Mouse (Mus musculus) embryonic facial prominence, embryonic 11.5 days (tissue): ENCODE measurements at regions not wholly inside any gene's neighbourhood (a gene's known extent, or its start where the extent isn't known, plus 50 kb on each side); places are given as distances from the start of the nearest gene placed in this dataset.

ENCODE experiments used
- ATAC-seq: fragments of 200-750 bp; cut with Nextera tagmentation; replicated peaks from 2 replicates; pipeline ENCODE4 v1.8.0; 2017; ENCODE audit warnings: low read depth; ENCODE audit not compliant: insufficient number of reproducible peaks, low FRiP score, low TSS enrichment
- DNase-seq: peaks from one replicate; pipeline ENCODE4 v3.0.0-alpha.2; 2015; ENCODE audit warnings: low spot score
- H3K27ac ChIP-seq: fragments of 300-500 bp; sonication (generic); replicated peaks from 2 replicates; pipeline ENCODE4 v1.5.1; 2014; ENCODE audit warnings: mild to moderate bottlenecking, low read depth, low read length, control low read depth
- H3K27me3 ChIP-seq: fragments of 300-500 bp; sonication (generic); 2 replicates; pipeline ENCODE4 v1.6.1; 2014; ENCODE audit warnings: mild to moderate bottlenecking, low read length, moderate library complexity, mixed read lengths; ENCODE audit not compliant: control insufficient read depth, insufficient read depth
- H3K36me3 ChIP-seq: fragments of 300-500 bp; sonication (generic); replicated peaks from 2 replicates; pipeline ENCODE4 v1.6.1; 2014; ENCODE audit warnings: low read depth, mild to moderate bottlenecking, low read length, moderate library complexity, mixed read lengths; ENCODE audit not compliant: control insufficient read depth, insufficient read depth
- H3K4me1 ChIP-seq: fragments of 300-500 bp; sonication (generic); 2 replicates; pipeline ENCODE4 v1.6.1; 2014; ENCODE audit warnings: low read length, mixed read lengths; ENCODE audit not compliant: control insufficient read depth, insufficient read depth
- H3K4me2 ChIP-seq: fragments of 300-500 bp; sonication (generic); 2 replicates; pipeline ENCODE4 v1.6.1; 2014; ENCODE audit warnings: low read depth, mild to moderate bottlenecking, control low read depth, low read length, moderate library complexity
- H3K4me3 ChIP-seq: fragments of 300-500 bp; sonication (generic); 2 replicates; pipeline ENCODE4 v1.5.1; 2014; ENCODE audit warnings: low read depth, low read length, control low read depth
- H3K9ac ChIP-seq: fragments of 300-500 bp; sonication (generic); replicated peaks from 2 replicates; pipeline ENCODE4 v1.6.1; 2014; ENCODE audit warnings: mild to moderate bottlenecking, control low read depth, low read length
- H3K9me3 ChIP-seq: fragments of 300-500 bp; sonication (generic); replicated peaks from 2 replicates; pipeline ENCODE4 v1.6.1; 2016; ENCODE audit warnings: mild to moderate bottlenecking, low read length, inconsistent platforms, mixed read lengths; ENCODE audit not compliant: control insufficient read depth
- WGBS: fragments of 180-500 bp; shearing (Covaris S2); extraction: QIAGEN DNeasy Blood & Tissue Kit; methylation state at CpG from one replicate; pipeline ENCODE4 v1.1.7; 2014; 5-methylcytosine and 5-hydroxymethylcytosine counted together

GRCm38 (mm10) chr4:114682955-114683354, 138.6 kb upstream of the Gm12830 start:
- H3K36me3 ChIP-seq: no peaks in the 10 kb centered on the region
- H3K9ac ChIP-seq: no peak overlapping the region
- H3K4me1 ChIP-seq: peaks cover 3% of the 10 kb centered on the region
- H3K27ac ChIP-seq: no peak overlapping the region
- H3K9me3 ChIP-seq: no peaks in the 10 kb centered on the region
- no peak overlapping the region for H3K4me2 ChIP-seq
- WGBS: 39% methylated on average over 7 of the region's 7 CpGs
- ATAC-seq (no peak), DNase-seq (no peak)
- no peaks in the 10 kb centered on the region for H3K27me3 ChIP-seq
- no peak overlapping the region for H3K4me3 ChIP-seq

GRCm38 (mm10) chr4:114683696-114684095, 137.8 kb upstream of the Gm12830 start:
- Histone ChIP-seq H3K27me3 (no peaks in the 10 kb centered on the region), H3K36me3 (no peaks in the 10 kb centered on the region), H3K4me2 (no peak overlapping the region), H3K4me3 (no peak overlapping the region), H3K4me1 (peaks cover 6% of the 10 kb centered on the region), H3K27ac (no peak overlapping the region), H3K9ac (no peak overlapping the region), H3K9me3 (no peaks in the 10 kb centered on the region)
- DNase-seq (no peak), ATAC-seq (no peak)
- WGBS: 59% methylated on average over 5 of the region's 5 CpGs

- no peak overlapping the region for H3K4me2 ChIP-seq
- no peaks in the 10 kb centered on the region for H3K9me3 ChIP-seq
- H3K4me1 ChIP-seq: peaks cover 6% of the 10 kb centered on the region
- no peaks in the 10 kb centered on the region for H3K36me3 ChIP-seq
- DNase-seq (peak; percentile 68), ATAC-seq (0 out of 2 replicates have a peak, but pooled peaks have one; percentile 1)
- H3K27me3 ChIP-seq: no peaks in the 10 kb centered on the region
- WGBS: 43% methylated on average over 7 of the region's 7 CpGs
- no peak overlapping the region for H3K27ac ChIP-seq
- no peak overlapping the region for H3K9ac ChIP-seq
- no peak overlapping the region for H3K4me3 ChIP-seq
Observed at GRCm38 (mm10) chr4:114684844-114685382, 136.6 kb upstream of the Gm12830 start.

GRCm38 (mm10) chr4:114685454-114685853, 136.1 kb upstream of the Gm12830 start:
- Histone ChIP-seq H3K9ac (no peak overlapping the region), H3K4me3 (no peak overlapping the region), H3K36me3 (no peaks in the 10 kb centered on the region), H3K27ac (no peak overlapping the region), H3K27me3 (no peaks in the 10 kb centered on the region), H3K4me2 (0 out of 2 replicates have a peak overlapping the region, but pooled peaks have one; percentile 2), H3K9me3 (no peaks in the 10 kb centered on the region), H3K4me1 (peaks cover 4% of the 10 kb centered on the region)
- 6% methylated on average over 11 of the region's 11 CpGs for WGBS
- peak; percentile 46 for ATAC-seq
- peak; percentile 83 for DNase-seq

GRCm38 (mm10) chr4:114686091-114686490, 135.4 kb upstream of the Gm12830 start:
- Histone ChIP-seq H3K27me3 (no peaks in the 10 kb centered on the region), H3K4me1 (peaks cover 3% of the 10 kb centered on the region; the same call in 1 of the 2 replicates), H3K9ac (no peak overlapping the region), H3K9me3 (no peaks in the 10 kb centered on the region), H3K36me3 (no peaks in the 10 kb centered on the region), H3K4me3 (no peak overlapping the region), H3K27ac (no peak overlapping the region), H3K4me2 (no peak overlapping the region)
- DNase-seq (no peak), ATAC-seq (no peak)
- WGBS: 27% methylated on average over 4 of the region's 4 CpGs

- Histone ChIP-seq H3K4me1 (peaks cover 3% of the 10 kb centered on the region; the same call in 1 of the 2 replicates), H3K27me3 (no peaks in the 10 kb centered on the region), H3K4me3 (no peak overlapping the region), H3K4me2 (peak overlapping the region; percentile 19; the same call in 1 of the 2 replicates), H3K27ac (peak overlapping the region; percentile 39; the same call in 1 of the 2 replicates), H3K36me3 (no peaks in the 10 kb centered on the region), H3K9me3 (no peaks in the 10 kb centered on the region), H3K9ac (no peak overlapping the region)
- ATAC-seq (no peak), DNase-seq (peak; percentile 71)
- 18% methylated on average over 16 of the region's 16 CpGs for WGBS
Observed at GRCm38 (mm10) chr4:114688356-114688972, 133.1 kb upstream of the Gm12830 start.

GRCm38 (mm10) chr4:114688973-114689371, 132.6 kb upstream of the Gm12830 start:
- Histone ChIP-seq H3K27ac (no peak overlapping the region), H3K4me3 (no peak overlapping the region), H3K4me2 (no peak overlapping the region), H3K9me3 (no peaks in the 10 kb centered on the region), H3K4me1 (peaks cover 3% of the 10 kb centered on the region; the same call in 1 of the 2 replicates), H3K9ac (no peak overlapping the region), H3K27me3 (no peaks in the 10 kb centered on the region), H3K36me3 (no peaks in the 10 kb centered on the region)
- DNase-seq: no peak
- WGBS: 64% methylated on average over 6 of the region's 6 CpGs
- ATAC-seq: no peak

- H3K4me1 ChIP-seq: no peaks in the 10 kb centered on the region
- no peaks in the 10 kb centered on the region; the same call in 1 of the 2 replicates for H3K27me3 ChIP-seq
- H3K36me3 ChIP-seq: no peaks in the 10 kb centered on the region
- H3K27ac ChIP-seq: no peak overlapping the region
- DNase-seq (no peak), ATAC-seq (no peak)
- no peak overlapping the region for H3K4me2 ChIP-seq
- H3K9ac ChIP-seq: no peak overlapping the region
- H3K4me3 ChIP-seq: no peak overlapping the region
- H3K9me3 ChIP-seq: no peaks in the 10 kb centered on the region
- 28% methylated on average over 4 of the region's 4 CpGs for WGBS
Observed at GRCm38 (mm10) chr4:114705586-114705985, 115.9 kb upstream of the Gm12830 start.
